Mouse (Mus musculus) kidney, adult 8-10 months (tissue): Measurements from ENCODE around the gene Klhdc8a.

Experiments
- DNase-seq, 2 experiments: peaks; one replicate each; pipeline ENCODE4 v3.0.0; 2022

Gene Klhdc8a

DNA sequence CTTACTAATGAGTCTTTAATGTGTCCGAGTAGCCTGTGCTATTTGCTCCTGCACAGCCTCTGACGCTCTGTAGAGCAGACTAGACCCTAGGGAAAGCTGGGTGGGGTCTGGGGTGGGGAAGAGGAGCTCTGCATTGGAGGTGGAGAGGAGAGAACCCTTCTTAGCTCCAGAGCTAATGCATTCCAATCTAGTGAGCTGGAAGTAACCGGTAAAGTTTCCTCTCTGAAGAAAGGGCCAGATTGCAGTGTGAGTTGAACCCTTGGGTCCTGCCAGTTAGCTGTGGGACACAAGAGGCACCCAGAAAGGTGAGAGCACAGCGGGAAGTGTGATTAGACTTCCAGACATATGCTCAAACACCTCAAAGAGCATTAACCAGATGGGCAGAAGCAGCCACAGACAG lies 6.7 kb upstream of the Klhdc8a start:
- no peak for DNase-seq

GRCm38 (mm10) chr1:132292318-132293129 lies 5.9 kb upstream of the Klhdc8a start:
- DNase-seq: no peak

- no peak for DNase-seq
These were observed 2.9 kb upstream of the Klhdc8a start for GRCm38 (mm10) chr1:132295506-132295905.

GRCm38 (mm10) chr1:132296051-132296450 lies 2.4 kb upstream of the Klhdc8a start:
- DNase-seq: no peak

DNA sequence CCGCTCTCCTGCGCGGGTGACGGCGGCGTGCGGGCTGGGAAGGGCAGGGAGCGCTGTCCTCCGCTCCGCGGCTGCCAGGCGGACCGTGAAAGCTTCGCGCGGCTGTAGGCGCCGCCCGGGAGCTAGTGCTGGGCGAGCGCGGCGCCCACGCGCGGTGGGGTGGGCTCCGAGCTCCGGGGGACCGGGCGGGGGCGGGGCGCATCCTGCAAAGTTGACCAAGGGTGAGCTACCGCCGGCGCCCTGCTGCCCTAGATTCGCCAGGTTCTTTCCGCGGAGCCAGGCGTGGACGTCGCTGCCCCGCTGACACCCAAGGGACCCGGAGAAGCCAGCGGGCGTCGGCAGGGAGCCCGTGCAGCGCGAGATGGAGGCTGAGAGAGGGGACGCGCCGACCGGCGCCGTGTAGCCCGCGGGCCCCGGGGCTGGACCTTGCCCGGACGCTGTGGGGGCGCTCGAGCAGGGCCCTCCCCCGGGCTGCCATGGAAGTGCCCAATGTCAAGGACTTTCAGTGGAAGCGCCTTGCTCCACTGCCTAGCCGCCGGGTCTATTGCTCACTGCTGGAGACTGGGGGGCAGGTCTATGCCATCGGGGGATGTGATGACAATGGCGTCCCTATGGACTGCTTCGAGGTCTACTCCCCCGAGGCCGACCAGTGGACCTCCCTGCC lies 507 bp downstream of the Klhdc8a start:
- DNase-seq: peak; percentile 26 to 38

- DNase-seq: peak in 1 of 2 experiments; percentile 15
These were observed 1.3 kb downstream of the Klhdc8a start for GRCm38 (mm10) chr1:132299744-132300143.

DNA sequence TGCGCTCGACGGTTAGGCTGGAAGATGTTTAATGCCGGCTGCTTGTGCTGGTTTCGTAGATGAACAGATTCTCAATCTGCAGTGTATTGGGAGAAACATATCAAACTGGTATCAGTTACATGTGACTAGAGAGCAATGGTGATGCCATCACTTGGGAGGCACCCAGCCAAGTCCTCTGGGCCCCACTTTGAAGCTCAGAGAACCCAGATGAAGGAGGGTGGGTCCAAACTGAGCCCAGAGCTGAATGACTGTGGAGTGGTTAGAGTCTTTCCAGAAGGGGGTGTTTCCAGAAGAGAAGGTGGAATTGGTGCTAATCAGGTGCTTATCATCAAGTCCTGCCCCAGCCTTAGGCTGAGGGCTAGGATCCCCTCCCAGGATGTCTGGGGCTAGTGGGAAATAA lies 2.8 kb downstream of the Klhdc8a start:
- DNase-seq: no peak

GRCm38 (mm10) chr1:132302341-132302866 lies 4.0 kb downstream of the Klhdc8a start:
- no peak for DNase-seq

DNA sequence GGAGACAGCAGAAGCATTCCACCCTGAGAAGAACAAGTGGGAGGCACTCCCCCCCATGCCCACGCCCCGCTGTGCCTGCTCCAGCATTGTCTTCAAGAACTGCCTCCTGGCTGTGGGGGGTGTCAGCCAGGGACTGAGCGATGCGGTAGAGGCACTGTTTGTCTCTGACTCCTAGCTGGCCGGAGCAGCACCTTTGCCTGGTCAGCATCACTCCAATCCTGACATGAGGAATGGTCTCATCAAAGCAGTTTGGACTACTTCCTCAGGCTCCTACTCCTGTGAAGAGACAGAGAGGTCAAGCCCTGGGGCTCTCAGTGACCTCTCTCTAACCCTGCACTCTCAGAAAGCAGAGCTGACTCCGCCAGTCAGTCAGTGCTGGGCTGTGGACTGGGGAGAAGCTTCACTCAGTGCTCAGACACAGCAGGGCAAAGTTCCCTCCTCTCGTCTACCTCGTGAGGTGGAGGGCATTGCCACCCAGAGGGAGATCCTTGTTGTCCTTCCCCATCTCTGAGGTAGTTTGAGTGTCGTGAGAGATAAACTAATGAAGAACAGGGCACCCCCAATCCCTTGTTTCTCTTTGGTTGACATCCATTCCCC lies 6.3 kb downstream of the Klhdc8a start:
- DNase-seq: peak in 1 of 2 experiments; percentile 50

DNA sequence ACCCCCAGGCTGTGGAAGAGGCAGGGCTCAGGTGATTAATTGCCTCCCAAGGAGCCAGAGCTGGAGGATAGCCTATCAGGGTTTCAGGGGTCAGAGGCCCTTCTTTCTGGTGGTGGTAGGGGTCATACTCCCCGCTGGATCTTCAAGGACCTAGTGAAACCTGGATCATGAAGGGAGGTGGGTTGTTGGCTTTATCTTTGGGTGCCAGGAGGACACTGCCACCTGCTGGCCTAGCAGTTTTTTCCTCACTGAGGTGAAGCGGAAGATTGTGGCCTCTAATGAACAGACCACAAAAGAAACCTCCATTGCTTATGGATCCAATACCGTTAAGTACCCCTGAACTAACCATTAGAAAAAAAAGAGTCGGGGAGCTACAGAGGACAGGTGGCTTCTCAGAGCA lies 7.7 kb downstream of the Klhdc8a start:
- DNase-seq: peak; percentile 51 to 79

GRCm38 (mm10) chr1:132306808-132307207 lies 8.4 kb downstream of the Klhdc8a start:
- DNase-seq: no peak

DNA sequence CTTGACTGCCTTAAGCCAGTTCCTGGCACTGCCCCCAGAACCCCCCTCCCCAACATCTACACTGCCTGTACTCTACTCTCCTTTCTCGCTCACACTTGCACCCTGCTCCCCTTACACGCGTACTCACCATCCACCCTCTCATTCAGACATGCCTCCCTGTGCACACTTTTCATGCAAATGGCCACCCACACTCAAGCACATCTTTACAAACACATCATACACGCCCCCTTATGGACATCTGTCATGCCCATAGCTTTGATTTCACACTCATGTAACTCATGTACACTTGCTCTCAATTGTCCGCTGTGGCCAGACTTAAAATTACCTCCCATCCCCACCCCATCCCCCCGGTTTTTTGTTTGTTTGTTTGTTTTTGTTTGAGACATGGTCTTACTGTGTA lies 9.5 kb downstream of the Klhdc8a start:
- DNase-seq: no peak

- DNase-seq: no peak
These were observed 10.2 kb downstream of the Klhdc8a start for GRCm38 (mm10) chr1:132308674-132309073.

- DNase-seq: peak; percentile 83 to 92
These were observed 12.3 kb downstream of the Klhdc8a start for GRCm38 (mm10) chr1:132310754-132311153.

DNA sequence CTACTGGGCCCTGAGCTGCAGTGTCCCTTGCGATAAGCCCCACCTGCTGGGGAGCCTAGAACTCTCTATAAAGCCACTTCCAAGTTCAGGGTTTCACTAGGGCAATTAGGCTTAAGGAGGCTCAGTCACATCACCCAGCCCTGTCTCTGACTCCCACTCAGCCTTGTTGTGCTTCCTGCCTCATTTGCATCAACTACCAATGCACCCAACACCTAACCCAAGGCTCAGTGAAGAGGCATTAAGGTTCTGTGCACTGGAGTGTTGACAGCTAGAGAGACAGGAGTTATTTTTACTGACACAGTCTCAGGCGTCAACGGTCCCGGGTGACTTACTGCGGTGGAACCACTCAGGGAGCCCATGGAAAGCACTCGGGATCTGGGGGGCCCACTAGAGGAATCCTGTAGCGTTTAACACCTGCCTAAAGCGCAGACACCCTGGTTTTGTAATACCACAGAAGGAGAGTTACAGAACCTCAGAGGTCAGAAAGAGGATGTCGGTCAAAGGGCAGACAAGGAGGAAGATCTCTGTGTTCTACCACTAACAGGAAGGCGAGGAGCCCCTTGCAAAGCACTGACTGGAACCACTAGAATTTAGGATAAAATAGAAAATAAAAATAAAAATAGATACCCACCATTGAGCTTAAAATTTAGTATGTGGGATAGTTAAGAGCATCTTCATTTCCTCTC lies 12.9 kb downstream of the Klhdc8a start:
- DNase-seq: no peak

DNA sequence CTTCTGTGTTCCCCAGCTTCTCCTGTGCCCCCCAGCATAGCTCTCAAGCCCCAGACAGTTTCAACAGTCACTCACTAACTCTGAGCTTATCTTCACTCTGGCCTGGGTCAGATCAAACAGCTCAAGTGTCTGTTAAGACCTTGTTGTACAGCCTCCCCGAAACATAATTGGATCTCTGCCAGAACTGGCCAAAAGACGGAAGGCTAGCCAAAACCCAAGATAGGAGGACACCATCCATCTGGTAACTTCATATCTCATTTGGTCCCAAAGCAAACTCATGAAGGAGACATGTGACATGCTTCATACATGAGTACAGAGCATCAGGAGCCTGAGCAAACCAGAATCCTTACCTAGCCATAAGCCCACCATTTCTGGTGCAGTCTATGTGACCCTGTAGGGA lies 13.6 kb downstream of the Klhdc8a start:
- no peak for DNase-seq

GRCm38 (mm10) chr1:132312703-132313102 lies 14.3 kb downstream of the Klhdc8a start:
- peak; percentile 89 to 91 for DNase-seq

- DNase-seq: peak; percentile 96 to 97
These were observed 17.6 kb downstream of the Klhdc8a start, which contains the start of gene Nuak2 for GRCm38 (mm10) chr1:132315889-132316624. Gene Nuak2, plus strand, starts transcription at chr1:132316126.

DNA sequence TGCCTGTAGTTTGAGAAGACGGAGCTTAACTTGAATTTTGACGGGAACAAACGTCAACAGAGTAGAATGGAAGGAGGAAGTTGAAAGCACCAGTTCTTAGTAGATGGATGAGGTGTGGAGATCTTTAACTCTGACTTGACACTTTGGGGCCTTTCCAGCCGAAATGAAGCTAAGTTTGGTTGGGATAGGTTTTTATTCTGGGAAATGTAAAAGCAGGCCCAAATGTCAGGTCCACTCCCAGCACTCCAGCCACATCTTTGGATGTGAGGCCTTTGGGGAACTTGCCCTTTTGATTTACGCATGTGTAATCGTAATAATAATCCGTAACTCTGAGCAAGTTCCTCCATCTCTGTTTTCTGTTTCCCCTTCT lies 18.2 kb downstream of the Klhdc8a start:
- no peak for DNase-seq

- DNase-seq: peak in 1 of 2 experiments; percentile 65
These were observed 19.0 kb downstream of the Klhdc8a start for GRCm38 (mm10) chr1:132317413-132317812.

- no peak for DNase-seq
These were observed 19.8 kb downstream of the Klhdc8a start for GRCm38 (mm10) chr1:132317894-132318863.
